In genomic region chr1:153752521-153752920, GRCm38 (mm10) we compare ENCODE assay signal across 8 mouse cellular contexts. TPM values are rescaled to one million over a fixed set of nuclear protein-coding genes. Genes with fewer than 3 reads are reported as not detected.
DNase-seq lines count a peak whose midpoint lies in the region; ATAC-seq lines count a peak whose summit lies in the region.

No protein-coding gene starts in this region.

- H3K27ac ChIP-seq in kidney, embryonic 16.5 days (ENCODE audit: low read length): peak overlapping the region; percentile 65
- peak overlapping the region; percentile 22; the same call in 1 of the 2 replicates for H3K27ac ChIP-seq in brown adipose tissue, adult 24 weeks (replicated peaks; ENCODE audit: low read depth, low read length)
- H3K27ac ChIP-seq in intestine, embryonic 14.5 days (ENCODE audit: low read depth): peak overlapping the region; percentile 64; the same call in 1 of the 2 replicates

- peak overlapping the region; percentile 53 for H3K4me2 ChIP-seq in kidney, embryonic 16.5 days (replicated peaks; ENCODE audit: low read depth, low read length)
- H3K4me2 ChIP-seq in intestine, embryonic 14.5 days (ENCODE audit: low read length): peak overlapping the region; percentile 47

- peaks cover 18% of the 10 kb centered on the region; the same call in 1 of the 2 replicates for H3K4me1 ChIP-seq in kidney, embryonic 16.5 days (ENCODE audit: insufficient read depth, low read length)
- no peaks in the 10 kb centered on the region for H3K4me1 ChIP-seq in brown adipose tissue, adult 24 weeks (ENCODE audit: control insufficient read depth, insufficient read depth, insufficient read length, low read length)
- H3K4me1 ChIP-seq in intestine, embryonic 14.5 days (replicated peaks; ENCODE audit: control insufficient read depth, insufficient read depth, low read length): peaks cover 18% of the 10 kb centered on the region

- H3K27me3 ChIP-seq in kidney, embryonic 16.5 days (ENCODE audit: insufficient read depth, low read length): no peaks in the 10 kb centered on the region
- H3K27me3 ChIP-seq in intestine, embryonic 14.5 days (replicated peaks; ENCODE audit: control insufficient read depth, insufficient read depth, low read length): no peaks in the 10 kb centered on the region

- H3K36me3 ChIP-seq in kidney, embryonic 16.5 days (ENCODE audit: insufficient read depth, low read length): no peaks in the 10 kb centered on the region
- H3K36me3 ChIP-seq in intestine, embryonic 14.5 days (ENCODE audit: control insufficient read depth, insufficient read depth, low read length): no peaks in the 10 kb centered on the region

- no peaks in the 10 kb centered on the region for H3K9me3 ChIP-seq in kidney, embryonic 16.5 days (ENCODE audit: low read length)
- H3K9me3 ChIP-seq in intestine, embryonic 14.5 days (ENCODE audit: control insufficient read depth, low read length): no peaks in the 10 kb centered on the region

- ATAC-seq in kidney, embryonic 16.5 days (ENCODE audit: low FRiP score, low TSS enrichment): no peak
- no peak for ATAC-seq in intestine, embryonic 14.5 days (replicated peaks; ENCODE audit: low FRiP score, low TSS enrichment, low read depth)
- ATAC-seq in monocyte, adult 5-6 weeks (replicated peaks; ENCODE audit: insufficient number of reproducible peaks, low FRiP score, low TSS enrichment, poor library complexity, severe bottlenecking): peak; percentile 50; the same call in 1 of the 2 replicates

- H3K9ac ChIP-seq in kidney, embryonic 16.5 days (replicated peaks; ENCODE audit: low read length): peak overlapping the region; percentile 58
- peak overlapping the region; percentile 34 for H3K9ac ChIP-seq in intestine, embryonic 14.5 days (ENCODE audit: low read length)

- WGBS in kidney, embryonic 16.5 days: 76% methylated on average over 6 of the region's 6 CpGs
- WGBS in intestine, embryonic 14.5 days: 86% methylated on average over 6 of the region's 6 CpGs

- H3K4me3 ChIP-seq in kidney, embryonic 16.5 days (ENCODE audit: low read length): peak overlapping the region; percentile 42; the same call in 1 of the 2 replicates
- H3K4me3 ChIP-seq in brown adipose tissue, adult 24 weeks (ENCODE audit: insufficient read depth, low read depth, low read length): peak overlapping the region; percentile 58
- peak overlapping the region; percentile 29 for H3K4me3 ChIP-seq in intestine, embryonic 14.5 days (ENCODE audit: low read depth, low read length)

- no peak for DNase-seq in kidney, adult 18-20 months
- DNase-seq in intestine, embryonic 14.5 days (ENCODE audit: low spot score): no peak
- no peak for DNase-seq in frontal cortex, postnatal 14 days (ENCODE audit: low spot score in 2 of 2)
- DNase-seq in gastrocnemius, postnatal 25 days: no peak
- DNase-seq in adrenal gland, adult 8-10 months: no peak

RNA-seq across cellular contexts. Expression of gene Rnasel, which starts 3.3 kb away (rescaled TPM):
- polyA plus RNA-seq in kidney, embryonic 16.5 days (2015; fragmentation: Nextera tagmentation; extraction: Ambion mirVana): 10.7 and 12.4 TPM in 2 replicates
- 2.6 and 3.6 TPM in 2 replicates for polyA plus RNA-seq in brown adipose tissue, adult 24 weeks (2012; ENCODE audit: insufficient read depth, insufficient read length, missing spikeins)
- 15.8 and 18.7 TPM in 2 replicates for polyA plus RNA-seq in intestine, embryonic 14.5 days (2014; fragmentation: Nextera tagmentation; extraction: Ambion mirVana)
- total RNA-seq in monocyte, adult 5-6 weeks (2017): 53.3 to 72.4 TPM (median 55.1 TPM) in 3 replicates
- total RNA-seq in gastrocnemius, postnatal 25 days (2021): 1 to 10 TPM; 1.5 to 3.2 TPM
- total RNA-seq in adrenal gland, adult 8-10 months (2022): 10 to 100 TPM in 3 of 4 experiments, 1 to 10 TPM in 1; 9.7 to 25.3 (median 16.9) TPM

RNA-seq across cellular contexts. Expression of gene Rgs16, which starts 12.4 kb away (rescaled TPM):
- polyA plus RNA-seq in kidney, embryonic 16.5 days (2015; fragmentation: Nextera tagmentation; extraction: Ambion mirVana): 4.5 and 5.0 TPM in 2 replicates
- polyA plus RNA-seq in brown adipose tissue, adult 24 weeks (2012; ENCODE audit: insufficient read depth, insufficient read length, missing spikeins): 0.44 TPM in 1 of 2 replicates, not detected in the other
- polyA plus RNA-seq in intestine, embryonic 14.5 days (2014; fragmentation: Nextera tagmentation; extraction: Ambion mirVana): 2.4 and 2.7 TPM in 2 replicates
- total RNA-seq in monocyte, adult 5-6 weeks (2017): 6.7 to 7.3 TPM (median 7.1 TPM) in 3 replicates
- total RNA-seq in gastrocnemius, postnatal 25 days (2021): 1 to 10 TPM; 1.1 to 1.6 TPM
- total RNA-seq in adrenal gland, adult 8-10 months (2022): 10 to 100 TPM in 1 of 4 experiments, 1 to 10 TPM in 3; 2.5 to 18.0 (median 4.7) TPM
